Mouse (Mus musculus) kidney, adult 9 months (tissue): Measurements from ENCODE around the gene Creb1.

ENCODE experiments used
- DNase-seq: peaks from one replicate; pipeline ENCODE4 v3.0.0; 2022

The Creb1 gene

DNA sequence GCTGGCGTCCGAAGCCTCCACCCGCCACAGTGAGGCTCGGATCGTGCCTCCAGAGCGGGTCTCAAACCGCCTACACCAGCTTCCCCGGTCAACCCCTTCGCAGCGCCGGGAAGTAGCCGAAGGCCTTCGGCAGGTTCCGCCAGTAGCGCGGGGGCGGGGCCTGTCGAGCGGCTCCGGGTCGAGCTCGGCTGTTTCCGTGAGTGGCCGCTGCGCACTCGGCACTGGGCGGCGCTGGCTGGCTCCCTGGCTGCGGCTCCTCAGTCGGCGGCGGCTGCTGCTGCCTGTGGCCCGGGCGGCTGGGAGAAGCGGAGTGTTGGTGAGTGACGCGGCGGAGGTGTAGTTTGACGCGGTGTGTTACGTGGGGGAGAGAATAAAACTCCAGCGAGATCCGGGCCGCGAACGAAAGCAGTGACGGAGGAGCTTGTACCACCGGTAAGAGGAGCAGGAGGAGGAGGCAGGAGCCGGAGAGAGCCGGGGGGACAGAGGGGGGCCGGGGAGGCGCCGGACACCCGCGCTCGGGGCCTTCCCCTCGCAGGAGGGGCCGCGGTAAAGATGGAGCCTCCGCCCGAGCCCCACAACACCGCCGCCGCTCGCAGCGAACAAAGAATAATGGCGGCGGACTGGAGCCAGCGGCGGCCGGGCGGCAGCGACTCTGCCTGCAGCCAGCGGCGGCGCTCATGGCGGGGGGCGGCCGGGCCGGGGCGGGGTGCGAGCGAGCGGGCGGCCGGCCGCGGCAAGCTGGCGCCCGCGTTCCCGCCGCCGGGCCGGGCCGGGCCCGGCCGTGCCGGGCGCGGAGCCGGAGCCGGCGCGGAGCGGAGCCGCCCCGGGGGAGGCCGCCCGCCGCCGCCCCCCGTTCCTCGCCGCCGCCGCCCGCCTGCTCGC, at the start of gene Creb1:
TSS of gene Creb1 (plus strand) at position 57 of the 882 bp plus-strand sequence.
- DNase-seq, result peak; percentile 98

DNA sequence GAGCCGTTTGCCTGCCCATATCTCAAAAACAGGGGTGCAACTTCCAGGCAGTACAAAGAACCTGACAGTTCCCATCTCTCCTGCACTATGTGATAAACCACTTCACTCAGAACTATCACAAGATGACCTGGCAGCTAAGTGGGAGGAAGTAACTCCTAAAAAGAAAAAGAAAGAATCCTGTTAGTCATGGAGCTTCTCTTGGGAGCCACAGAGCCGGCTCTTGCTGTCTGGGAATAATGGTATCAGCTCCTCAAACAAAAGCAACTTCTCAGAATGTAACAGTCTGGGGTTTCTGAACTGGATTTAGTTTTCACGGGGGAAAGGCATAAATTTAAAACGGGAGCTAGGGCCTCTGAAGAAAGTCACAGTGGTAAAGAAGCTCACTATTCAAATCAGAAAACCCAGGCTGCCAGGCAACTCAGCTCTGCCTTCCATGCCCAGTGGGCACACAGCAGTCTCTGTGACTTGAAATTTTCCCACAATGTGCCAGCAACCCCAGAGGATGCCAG, 43.9 kb upstream of the Creb1 start:
- DNase-seq, result no peak

DNA sequence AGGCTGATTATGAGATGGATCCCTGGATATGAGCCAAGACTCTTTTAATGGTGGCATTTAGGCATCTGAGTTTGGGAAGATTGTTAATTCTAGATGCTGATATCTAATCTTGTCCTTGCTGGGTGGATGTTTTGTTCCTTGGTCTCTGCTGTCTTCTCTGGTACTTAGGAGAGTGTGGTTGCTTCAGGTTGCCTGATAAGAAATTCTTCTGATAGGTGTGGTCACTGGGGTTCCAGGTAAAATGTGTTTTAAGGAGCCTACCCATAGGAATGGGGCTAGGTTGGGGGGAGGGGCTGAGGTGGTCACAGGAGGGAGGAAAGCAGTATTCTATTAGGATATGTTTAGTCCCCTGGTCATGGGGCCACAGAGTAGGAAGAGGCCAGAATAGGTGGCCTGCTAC, 35.6 kb upstream of the Creb1 start:
- no peak for DNase-seq

DNA sequence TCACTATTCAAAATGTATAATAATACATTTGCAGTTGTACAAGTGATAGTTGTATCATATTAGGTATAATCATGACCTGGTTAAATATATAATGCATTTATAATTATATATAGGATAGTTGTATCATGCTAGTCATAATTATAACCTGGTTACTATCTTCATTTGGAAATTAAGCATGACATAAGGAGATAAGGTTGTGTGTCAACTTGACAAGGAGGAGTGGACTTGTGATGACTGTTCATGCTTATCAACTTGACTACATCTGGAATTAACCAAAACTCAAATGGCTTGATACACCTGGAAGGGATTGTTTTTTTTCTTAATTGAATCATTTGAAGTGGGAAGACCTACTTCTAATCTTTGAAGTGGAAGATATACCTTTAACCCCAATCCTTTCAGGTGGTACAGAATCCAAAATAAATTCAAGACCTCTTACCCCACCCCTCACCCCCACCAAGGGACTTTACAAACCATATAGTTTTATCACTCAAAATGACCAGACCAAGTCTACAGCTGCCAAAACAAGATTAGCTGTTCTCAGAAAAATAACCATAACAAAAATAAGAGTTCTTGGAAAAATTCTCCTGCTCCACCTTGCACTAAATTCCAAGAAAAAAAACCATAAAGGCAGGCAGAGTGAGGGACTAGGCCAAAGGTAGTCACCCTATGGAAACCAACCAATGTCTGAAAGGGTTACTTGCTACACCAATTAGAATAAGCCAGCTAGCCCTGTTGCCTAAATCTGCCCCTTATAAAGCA, 30.9 kb upstream of the Creb1 start:
- DNase-seq, result no peak

DNA sequence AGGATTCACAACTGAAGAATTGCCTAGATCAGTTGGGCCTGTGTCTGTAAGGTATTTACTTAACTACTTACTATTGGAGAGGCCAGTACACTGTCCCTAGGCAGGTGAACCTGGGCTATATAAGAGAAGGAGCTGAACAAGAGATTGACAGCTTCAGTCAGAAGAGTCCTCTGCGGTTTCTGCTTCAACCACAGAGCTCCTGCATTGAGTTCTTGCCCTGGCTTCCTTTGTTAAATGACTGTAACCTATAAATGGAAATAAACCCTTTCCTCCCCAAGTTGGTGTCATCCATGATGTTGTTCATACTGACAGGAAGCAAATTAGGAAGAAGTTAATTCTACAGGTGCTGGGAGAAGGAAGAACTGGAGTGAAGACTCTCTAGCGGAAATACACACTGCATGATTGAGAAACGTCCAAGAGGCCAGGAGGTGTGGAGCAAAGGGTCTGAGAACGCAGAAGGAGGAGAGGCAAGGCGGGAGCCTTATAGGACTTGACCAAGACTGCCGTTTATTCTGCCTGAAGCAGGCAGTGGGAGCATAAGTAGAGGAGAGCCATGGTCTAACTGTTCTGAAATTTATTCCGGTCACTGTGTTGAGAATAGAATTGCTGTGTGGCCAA, 23.9 kb upstream of the Creb1 start:
- DNase-seq, result no peak

DNA sequence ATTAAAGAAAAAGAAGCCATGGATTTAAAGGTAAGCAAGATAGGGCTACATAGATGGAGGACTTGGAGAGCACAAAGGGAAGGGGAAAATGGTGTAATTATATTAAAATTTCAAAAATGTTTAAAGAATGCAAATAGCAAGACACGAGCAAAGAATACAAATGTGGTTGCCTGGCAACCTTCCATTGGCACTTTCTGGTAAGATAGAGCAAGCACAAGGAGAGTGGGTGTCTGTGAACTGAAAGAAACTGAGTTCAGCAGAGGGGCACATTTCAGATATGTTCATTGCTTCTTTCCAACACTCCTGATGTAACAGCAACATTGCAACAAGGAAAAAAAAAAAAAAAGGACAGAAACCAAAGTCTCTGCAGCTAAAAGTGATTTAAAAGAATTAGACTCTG, 22.8 kb upstream of the Creb1 start:
- DNase-seq, result no peak

DNA sequence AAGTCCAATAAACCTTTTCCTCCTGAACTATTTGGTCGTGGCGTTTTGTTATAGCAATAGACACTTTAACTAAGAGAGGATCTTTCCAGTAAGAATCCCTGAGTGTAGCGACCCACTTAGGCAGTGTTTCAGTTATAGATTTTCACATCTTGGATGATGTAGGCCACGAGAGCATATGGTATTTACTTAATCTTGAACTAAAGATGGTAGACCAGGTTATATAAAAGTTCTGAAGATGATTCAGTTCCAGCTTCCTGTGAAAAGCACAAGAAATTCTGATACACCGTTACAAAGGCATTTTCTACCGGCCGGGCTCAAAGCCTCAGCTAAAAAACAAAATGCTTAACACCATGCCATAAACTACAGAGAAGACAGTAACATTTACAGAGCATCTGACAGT, 18.3 kb upstream of the Creb1 start:
- no peak for DNase-seq

DNA sequence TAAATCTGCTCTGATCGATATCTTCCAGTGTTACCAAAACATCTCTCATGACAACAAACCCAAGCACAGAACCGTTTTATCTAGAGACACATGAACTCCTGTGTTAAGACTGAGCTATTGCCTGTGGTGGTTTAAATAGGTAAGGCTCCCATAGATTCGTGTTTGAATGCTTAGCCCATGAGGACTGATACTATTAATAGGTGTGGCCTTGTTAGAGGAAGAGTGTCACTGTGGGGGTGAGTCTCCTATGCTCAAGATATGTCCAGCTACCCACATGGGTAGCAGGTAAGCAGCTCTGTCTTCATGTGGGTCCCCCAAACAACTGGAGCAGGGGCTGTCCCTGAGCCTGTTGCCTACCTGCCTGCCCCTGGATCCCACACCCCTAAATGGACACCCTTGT, 15.9 kb upstream of the Creb1 start:
- no peak for DNase-seq

DNA sequence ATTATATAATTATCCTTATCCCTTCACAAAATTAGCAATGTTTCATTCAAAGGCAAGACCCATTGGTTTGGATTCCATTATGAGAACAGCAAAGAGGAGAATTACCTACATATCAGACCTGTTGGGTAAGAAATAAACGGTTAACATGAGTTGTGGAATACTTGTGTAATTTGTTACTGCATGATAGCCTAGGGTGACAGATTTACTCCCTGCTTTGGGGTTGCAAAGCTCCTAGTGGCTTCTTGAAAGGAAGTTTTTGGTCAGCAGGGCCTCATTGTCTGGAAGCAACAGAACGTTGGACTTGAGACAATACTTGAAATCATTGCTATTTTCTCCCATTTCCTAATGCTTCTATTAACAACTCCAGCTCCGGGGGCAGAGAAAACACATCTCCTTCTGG, 14.0 kb upstream of the Creb1 start:
- DNase-seq, result no peak

DNA sequence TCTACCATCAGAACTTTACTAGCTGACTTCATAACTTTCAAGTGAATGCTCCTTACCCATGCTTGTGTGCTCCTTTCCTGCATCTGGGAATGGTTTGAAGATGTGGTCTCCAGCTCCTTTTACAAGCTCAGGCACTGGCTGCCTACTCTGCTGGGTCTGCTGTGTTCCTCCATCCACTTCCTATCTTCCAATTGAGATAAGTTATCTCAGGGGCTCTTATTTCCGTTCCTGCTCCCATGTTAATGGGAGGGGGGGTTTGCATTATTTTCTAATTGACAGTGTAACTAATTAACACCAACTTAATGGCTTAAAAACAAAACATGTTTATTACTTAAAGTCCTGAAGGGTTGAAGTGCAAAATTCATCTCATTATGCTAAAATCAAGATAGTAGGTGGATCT, 13.1 kb upstream of the Creb1 start:
- no peak for DNase-seq

DNA sequence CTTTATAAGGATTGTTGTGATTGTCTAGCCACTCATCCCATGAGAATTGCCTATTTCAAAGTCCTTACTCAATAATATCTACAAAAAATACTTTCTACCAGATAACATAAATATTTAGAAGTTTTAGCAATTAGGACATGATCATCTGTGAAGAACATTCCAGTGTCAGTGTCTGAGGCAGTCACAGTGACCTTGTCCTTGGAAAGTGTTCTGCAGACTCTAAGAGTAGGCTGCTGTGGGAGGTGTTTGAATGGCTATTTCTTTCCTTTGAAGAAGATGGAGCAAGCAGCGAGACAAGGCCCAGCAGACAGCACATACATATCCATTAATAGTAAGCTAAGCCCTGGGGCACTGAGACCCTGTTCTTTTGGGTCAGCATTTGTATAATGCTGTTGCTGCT, 12.5 kb upstream of the Creb1 start:
- DNase-seq, result no peak

DNA sequence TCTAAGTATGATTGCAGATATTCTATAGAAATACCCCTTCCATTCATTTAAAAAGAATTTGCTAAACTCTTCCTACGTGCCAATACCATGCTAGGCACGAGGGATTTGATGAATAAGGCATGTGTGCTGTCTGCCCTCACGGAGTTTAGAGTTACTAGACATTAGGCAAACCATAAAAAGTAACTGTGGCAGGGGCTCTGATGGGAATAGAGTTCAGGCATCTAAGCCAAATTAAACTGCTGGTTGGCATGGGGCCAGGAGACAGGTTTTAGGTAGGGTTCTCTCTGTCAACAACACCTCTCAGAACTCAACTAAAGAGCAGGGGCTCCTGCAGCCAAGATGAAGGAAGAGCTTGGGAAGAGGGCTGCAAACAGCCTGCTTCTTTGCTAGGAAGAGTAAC, 10.7 kb upstream of the Creb1 start:
- DNase-seq, result no peak

DNA sequence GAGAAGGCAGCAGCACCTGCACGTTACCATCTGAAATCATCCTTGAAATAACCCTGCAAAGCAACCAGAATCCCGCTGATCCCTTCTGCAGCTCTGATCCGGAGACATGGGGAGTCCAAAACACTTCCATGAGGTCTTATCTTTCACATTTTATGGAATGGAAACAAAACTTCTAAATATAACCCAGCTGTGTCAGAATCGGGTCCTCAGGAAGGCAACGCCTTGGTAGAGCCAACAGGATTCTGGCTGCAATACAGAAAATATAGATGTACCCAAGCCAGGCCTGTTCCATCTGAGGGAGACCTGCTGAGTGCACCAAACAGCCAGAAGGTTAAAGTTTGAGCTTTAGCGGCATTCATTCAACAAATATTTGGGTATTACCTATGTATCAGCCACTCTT, 9.8 kb upstream of the Creb1 start:
- no peak for DNase-seq

DNA sequence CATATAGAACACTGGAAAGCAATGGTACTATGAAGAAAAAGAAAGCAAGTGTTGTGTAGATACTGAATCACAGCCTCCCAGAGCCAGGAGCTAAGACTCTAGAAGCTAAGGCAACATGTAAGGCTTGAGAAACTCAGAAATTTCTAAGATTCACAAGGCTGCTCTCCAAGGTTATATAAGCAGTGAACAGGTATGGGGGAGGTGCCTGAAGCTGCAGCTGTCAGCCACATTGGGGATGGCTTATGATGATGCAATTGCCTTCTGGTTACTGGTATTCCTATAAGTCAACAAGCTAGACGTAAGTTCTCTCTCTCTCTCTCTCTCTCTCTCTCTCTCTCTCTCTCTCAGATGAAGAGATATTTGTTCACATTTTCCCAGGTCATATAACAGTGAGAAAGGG, 9.3 kb upstream of the Creb1 start:
- no peak for DNase-seq

DNA sequence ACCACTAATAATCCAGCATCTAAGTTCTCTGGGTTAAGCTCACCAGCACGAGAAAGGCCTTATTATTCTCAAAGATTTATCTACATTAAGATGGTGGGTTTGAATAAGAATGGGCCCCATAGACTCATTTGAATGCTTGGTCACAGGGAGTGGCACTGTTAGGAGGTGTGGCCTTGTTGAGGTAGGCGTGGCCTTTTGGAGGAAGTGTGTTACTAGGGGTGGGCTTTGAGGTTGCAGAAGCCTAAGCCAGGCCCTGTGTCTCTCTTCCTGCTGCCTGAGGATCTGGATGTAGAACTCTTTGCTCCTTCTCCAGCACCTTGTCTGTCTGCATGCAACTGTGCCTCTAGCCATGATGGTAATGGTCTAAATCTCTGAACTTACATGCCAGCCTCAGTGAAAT, 7.8 kb upstream of the Creb1 start:
- no peak for DNase-seq

DNA sequence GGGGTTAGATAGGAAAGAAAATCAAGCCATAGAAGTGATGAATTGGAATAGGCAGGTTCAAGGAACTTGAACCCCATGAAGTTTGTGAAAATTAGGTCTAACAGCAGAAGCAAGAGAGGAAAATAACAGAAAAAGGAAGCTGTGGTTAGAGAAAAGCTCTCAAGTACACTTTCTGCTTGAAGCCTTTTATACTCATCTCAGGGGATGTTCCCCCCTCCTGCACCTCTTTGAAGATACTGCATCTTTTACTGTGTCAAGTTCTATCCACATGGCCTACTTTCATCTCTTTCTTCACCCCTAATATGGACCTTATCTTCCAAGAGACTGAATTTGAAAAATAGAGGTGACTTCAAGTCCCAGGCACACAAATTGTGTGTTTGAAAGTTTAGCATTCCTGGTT, 4.8 kb upstream of the Creb1 start:
- DNase-seq, result no peak

DNA sequence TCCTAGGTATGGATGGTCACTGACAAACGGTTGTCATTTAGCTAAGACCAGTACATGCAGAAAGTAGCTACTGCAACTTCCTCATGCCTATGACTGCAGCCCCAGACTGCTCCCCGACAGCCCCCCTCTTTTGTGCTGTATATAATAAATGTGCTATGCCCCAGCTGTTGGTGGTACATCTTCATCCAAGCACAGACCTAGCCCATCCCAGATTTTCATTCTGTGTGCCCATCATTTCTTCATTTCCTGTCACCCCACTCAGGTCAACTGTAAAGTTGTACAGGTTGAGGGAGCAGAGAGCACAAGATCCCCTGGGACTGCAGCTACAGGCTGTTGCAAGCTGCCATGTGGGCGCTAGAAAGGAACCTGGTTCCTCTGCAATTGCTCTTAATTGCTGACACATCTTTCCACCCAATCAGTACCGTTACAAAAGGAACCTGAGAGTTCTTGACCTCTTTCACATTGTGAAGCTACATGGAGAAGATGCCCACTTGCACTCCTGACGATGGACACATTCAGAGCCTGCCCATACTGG, 2.6 kb upstream of the Creb1 start:
- DNase-seq, result no peak

DNA sequence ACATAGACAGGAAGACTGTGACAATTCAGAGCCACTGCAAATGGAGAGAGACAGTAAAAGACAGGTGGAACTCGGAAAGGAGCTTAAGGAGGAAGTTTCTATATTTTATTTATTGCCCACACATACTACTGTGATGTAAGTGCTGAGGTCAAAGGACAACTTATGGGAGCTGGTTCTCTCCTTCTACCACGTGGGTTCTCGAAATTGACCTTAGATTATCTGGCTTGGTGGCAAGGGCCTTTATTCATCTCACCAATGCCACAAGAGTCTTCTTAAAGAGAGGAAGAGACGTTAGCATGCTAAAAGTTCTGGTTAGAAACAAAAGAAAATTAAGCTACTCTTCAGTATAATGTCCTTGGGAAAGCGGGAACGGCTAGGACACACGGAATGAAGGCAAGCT, 897 bp upstream of the Creb1 start:
- DNase-seq, result peak; percentile 15

DNA sequence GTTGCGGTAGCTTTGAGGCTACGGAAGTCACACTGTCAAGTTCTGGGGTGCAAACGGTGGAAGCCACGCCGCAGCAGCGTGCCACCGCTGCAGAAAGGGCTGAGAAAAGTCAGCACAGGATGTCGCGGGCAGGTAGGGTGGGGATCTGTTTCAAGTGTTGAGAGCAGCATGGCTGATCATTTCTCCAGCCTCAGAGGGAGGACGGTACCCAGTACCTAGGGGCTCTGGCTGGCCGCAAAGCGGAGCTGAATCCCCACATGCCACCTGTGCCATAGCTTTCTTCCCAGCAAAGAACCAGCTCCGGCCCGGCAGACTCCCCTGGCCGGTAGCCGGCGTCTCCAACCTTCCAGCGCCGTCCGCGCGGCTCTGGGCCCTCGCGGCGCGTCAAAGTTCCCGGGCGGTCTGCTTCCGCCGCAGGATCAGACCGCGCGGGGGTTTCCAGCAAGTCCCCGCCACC, 350 bp upstream of the Creb1 start:
- DNase-seq, result no peak

DNA sequence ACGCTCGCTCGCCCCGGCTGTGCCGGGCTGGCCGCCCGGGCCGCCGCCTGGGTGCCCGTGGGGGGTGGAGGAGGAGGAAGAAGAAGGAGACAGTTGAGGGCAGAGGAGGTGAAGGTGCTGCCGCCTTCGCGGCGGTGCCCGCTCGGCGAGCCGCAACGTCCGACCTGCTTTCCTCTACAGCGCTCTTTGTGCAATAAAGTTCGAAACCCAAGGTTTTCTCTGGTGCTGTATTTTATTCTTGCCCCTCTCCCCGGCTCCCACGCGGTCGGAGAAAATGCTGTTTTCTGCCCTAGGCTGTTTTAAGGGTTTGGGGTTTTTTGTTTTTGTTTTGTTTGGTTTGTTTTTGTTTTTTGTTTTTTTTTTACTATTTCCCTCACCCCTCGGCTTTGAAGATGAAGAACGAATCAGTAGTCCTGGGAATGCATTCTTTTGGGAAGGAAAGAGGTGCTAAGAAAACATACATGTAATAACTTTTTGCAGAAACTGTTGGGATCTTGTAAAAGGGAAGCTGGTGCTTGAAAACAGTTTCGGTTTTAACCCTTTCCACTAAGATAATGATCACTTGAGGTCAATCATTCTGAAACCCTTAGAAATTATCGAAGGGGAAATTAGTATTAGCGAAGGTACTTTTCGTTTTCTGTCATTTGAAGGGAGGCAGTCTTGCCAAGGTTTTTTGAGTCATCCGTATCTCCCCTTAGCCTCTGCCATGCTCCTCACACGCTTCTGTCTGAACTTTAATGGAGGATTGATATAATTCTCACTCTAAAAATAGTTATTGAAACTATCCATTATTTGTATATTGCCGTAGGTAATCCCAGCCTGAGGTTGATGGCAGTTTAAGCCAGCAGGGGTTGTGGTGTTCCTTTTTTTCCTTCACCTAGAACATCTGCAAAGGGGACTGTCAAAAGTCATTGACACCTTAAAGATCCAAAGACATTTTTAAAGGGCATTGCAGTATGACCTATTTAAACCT, 1.3 kb downstream of the Creb1 start:
- peak; percentile 64 for DNase-seq

DNA sequence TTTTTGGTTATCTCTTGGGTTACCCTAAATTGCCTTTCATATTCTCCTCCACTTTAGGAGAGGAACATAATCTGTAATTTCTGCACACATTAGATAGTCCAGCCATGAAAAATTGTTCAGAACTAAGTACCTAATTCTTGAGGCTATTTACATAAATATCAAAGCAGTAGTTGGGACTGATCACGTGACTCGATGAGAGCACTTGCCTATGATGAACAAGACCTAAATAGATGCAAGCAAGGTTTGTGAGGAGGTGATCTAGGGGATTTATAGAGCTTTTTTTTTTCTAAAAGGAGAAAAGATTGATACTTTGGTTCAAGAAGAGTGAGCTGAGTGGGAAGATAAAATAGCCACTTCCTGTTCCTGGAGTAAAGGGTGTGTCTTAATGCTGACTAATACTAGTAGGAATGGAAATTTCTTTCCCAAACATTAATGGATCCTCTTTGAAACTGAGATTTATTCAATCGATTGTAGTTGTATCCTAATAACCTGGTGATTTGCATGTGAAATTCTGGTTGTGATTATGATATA, 6.5 kb downstream of the Creb1 start:
- no peak for DNase-seq

DNA sequence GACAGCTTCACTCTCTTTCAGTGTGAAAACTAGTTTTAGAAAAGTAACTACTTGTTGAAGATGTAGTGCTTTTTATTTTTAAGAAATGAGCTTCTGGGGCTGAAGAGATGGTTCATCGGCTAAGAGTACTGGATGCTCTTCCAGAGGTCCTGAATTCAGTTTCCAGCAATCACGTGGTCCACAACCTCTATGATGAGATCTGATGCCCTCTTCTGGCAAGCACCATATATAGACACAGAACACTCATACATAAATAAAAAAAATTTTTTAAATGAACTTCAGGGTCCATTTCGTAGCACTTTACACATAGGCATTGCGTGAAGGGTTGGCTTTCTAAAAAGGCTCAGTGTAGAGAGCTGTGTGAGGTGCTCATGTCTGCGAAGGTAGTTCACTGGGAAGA, 11.3 kb downstream of the Creb1 start:
- peak; percentile 19 for DNase-seq
